In genomic region chr13:12460881-12461729, GRCm38 (mm10) we compare ENCODE assay signal across 8 mouse cellular contexts. TPM values are rescaled to one million over a fixed set of nuclear protein-coding genes. Genes with fewer than 3 reads are reported as not detected.
DNase-seq lines count a peak whose midpoint lies in the region; ATAC-seq and TF ChIP-seq lines count a peak whose summit lies in the region.

No protein-coding gene starts in this region.

- H3K36me3 ChIP-seq in hindbrain, embryonic 11.5 days (ENCODE audit: control insufficient read depth, insufficient read depth, low read length), result no peaks in the 10 kb centered on the region
- H3K36me3 ChIP-seq in lung, postnatal 0 days (ENCODE audit: insufficient read depth, low read length), result no peaks in the 10 kb centered on the region

- 1% methylated on average over 58 of the region's 59 CpGs for WGBS in hindbrain, embryonic 11.5 days
- under 1% methylated on average over 59 of the region's 59 CpGs for WGBS in lung, postnatal 0 days

- no peak overlapping the region for H3K27ac ChIP-seq in hindbrain, embryonic 11.5 days (ENCODE audit: low read depth, low read length)
- peak overlapping the region; percentile 93 for H3K27ac ChIP-seq in lung, postnatal 0 days (ENCODE audit: low read length)

- H3K4me1 ChIP-seq in hindbrain, embryonic 11.5 days (replicated peaks; ENCODE audit: control insufficient read depth, insufficient read depth, low read length), result no peaks in the 10 kb centered on the region
- no peaks in the 10 kb centered on the region for H3K4me1 ChIP-seq in lung, postnatal 0 days (ENCODE audit: insufficient read depth, low read depth, low read length)

- H3K4me3 ChIP-seq in hindbrain, embryonic 11.5 days (ENCODE audit: low read depth, low read length), result peak overlapping the region; percentile 75
- peak overlapping the region; percentile 92 for H3K4me3 ChIP-seq in lung, postnatal 0 days (ENCODE audit: low read depth, low read length)

- TF ChIP-seq CTCF in lung, postnatal 0 days (IDR thresholded peaks at IDR 0.05), result peak; percentile 21; the same call in 1 of the 2 replicates

- ATAC-seq in hindbrain, embryonic 11.5 days (ENCODE audit: low FRiP score), result peak; percentile 98
- peak; percentile 98 for ATAC-seq in lung, postnatal 0 days

- DNase-seq in NIH3T3 (ENCODE audit: low read depth), result peak; percentile 93
- DNase-seq in cerebellum, adult 9-11 months, result peak; percentile 94
- DNase-seq in frontal cortex, adult 2 months (ENCODE audit: extremely low spot score in 1 of 2, low spot score in 1 of 2), result peak; percentile 72 to 88
- DNase-seq in hindbrain, embryonic 11.5 days (ENCODE audit: low spot score), result peak; percentile 89
- peak; percentile 81 to 88 for DNase-seq in layer of hippocampus, postnatal 10 days (ENCODE audit: low spot score in 2 of 2)
- peak; percentile 98 for DNase-seq in lung, postnatal 0 days (ENCODE audit: low spot score)
- peak; percentile 85 for DNase-seq in ovary, postnatal 10 days (ENCODE audit: low spot score)
- peak; percentile 92 for DNase-seq in thymus, postnatal 0 days (ENCODE audit: low spot score)

- peak overlapping the region; percentile 71 for H3K9ac ChIP-seq in hindbrain, embryonic 11.5 days (ENCODE audit: low read depth, low read length)
- H3K9ac ChIP-seq in lung, postnatal 0 days (replicated peaks; ENCODE audit: low read depth), result peak overlapping the region; percentile 83

- no peaks in the 10 kb centered on the region for H3K27me3 ChIP-seq in hindbrain, embryonic 11.5 days (ENCODE audit: control insufficient read depth, insufficient read depth, low read length)
- H3K27me3 ChIP-seq in lung, postnatal 0 days (replicated peaks; ENCODE audit: insufficient read depth, low read length), result no peaks in the 10 kb centered on the region

- H3K4me2 ChIP-seq in hindbrain, embryonic 11.5 days (replicated peaks; ENCODE audit: low read depth, low read length), result peak overlapping the region; percentile 67
- peak overlapping the region; percentile 74 for H3K4me2 ChIP-seq in lung, postnatal 0 days (replicated peaks; ENCODE audit: low read depth, low read length)

- no peak for TF ChIP-seq EP300 in lung, postnatal 0 days (IDR thresholded peaks at IDR 0.05)

- no peaks in the 10 kb centered on the region for H3K9me3 ChIP-seq in hindbrain, embryonic 11.5 days (ENCODE audit: control insufficient read depth, low read length)
- no peaks in the 10 kb centered on the region for H3K9me3 ChIP-seq in lung, postnatal 0 days (ENCODE audit: low read length)

RNA-seq across cellular contexts. Expression of gene Lgals8, which starts 3.6 kb away (rescaled TPM):
- polyA plus RNA-seq in frontal cortex, adult 2 months (2012; rRNA removed), result 34.7 and 39.5 TPM in 2 replicates
- 12.2 and 12.3 TPM in 2 replicates for polyA plus RNA-seq in hindbrain, embryonic 11.5 days (2014; fragmentation: Nextera tagmentation; extraction: Ambion mirVana)
- total RNA-seq in layer of hippocampus, postnatal 10 days (2021), result 10 to 100 TPM; 28.0 to 31.4 TPM
- 28.4 and 33.1 TPM in 2 replicates for polyA plus RNA-seq in lung, postnatal 0 days (2015; fragmentation: Nextera tagmentation; extraction: Ambion mirVana)
- polyA plus RNA-seq in thymus, postnatal 0 days (2015; fragmentation: Nextera tagmentation; extraction: Ambion mirVana), result 41.9 and 43.1 TPM in 2 replicates

RNA-seq across cellular contexts. Expression of gene Edaradd, which starts 59.1 kb away (rescaled TPM):
- polyA plus RNA-seq in frontal cortex, adult 2 months (2012; rRNA removed), result 0.53 and 0.58 TPM in 2 replicates
- 0.82 and 0.91 TPM in 2 replicates for polyA plus RNA-seq in hindbrain, embryonic 11.5 days (2014; fragmentation: Nextera tagmentation; extraction: Ambion mirVana)
- total RNA-seq in layer of hippocampus, postnatal 10 days (2021), result 1 to 10 TPM; 1.1 to 1.3 TPM
- 0.23 and 0.29 TPM in 2 replicates for polyA plus RNA-seq in lung, postnatal 0 days (2015; fragmentation: Nextera tagmentation; extraction: Ambion mirVana)
- polyA plus RNA-seq in thymus, postnatal 0 days (2015; fragmentation: Nextera tagmentation; extraction: Ambion mirVana), result 16.0 and 19.8 TPM in 2 replicates
